ENCODE assay signal across 20 mouse cellular contexts in the genomic region with DNA sequence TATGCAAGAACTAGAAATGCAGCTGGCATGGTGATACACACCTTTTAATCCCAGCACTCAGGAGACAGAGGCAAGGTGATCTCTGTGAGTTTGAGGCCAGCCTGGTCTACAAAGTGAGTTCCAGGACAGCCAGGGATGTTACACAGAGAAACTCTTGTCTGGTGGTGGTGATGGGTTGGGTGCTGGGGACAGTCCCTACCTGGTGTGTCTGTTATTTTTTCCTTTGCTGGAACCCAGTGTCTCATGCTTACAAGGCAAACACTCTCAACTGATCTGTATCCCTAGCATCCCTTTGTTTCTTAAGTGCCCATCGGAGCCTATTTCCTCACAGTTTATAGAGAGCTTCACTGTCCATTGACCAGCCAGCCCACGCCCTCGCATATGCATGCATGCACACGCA. TPM values are rescaled to one million over a fixed set of nuclear protein-coding genes. Genes with fewer than 3 reads are reported as not detected.
DNase-seq lines count a peak whose midpoint lies in the region; ATAC-seq and TF ChIP-seq lines count a peak whose summit lies in the region.
"Had no signal": no experiment of that assay in that cellular context is flagged by ENCODE, and none has a peak within 500 bp of the region (broad histone marks: within the 10 kb centered on the region; RNA-seq: fewer than 3 reads in every experiment).

No protein-coding gene starts in this region.

- H3K4me1 ChIP-seq in spleen, adult 2 months (ENCODE audit: control insufficient read depth, insufficient read depth, insufficient read length) = peaks cover 28% of the 10 kb centered on the region; the same call in 1 of the 2 replicates
- peaks cover 27 to 70% of the 10 kb centered on the region in 2 experiments for H3K4me1 ChIP-seq in CH12.LX (ENCODE audit: control insufficient read depth in 1 of 2, insufficient read depth in 2 of 2)
- H3K4me1 ChIP-seq in lung, postnatal 0 days (ENCODE audit: insufficient read depth, low read depth, low read length) = no peaks in the 10 kb centered on the region; the same call in 1 of the 2 replicates
- H3K4me1 ChIP-seq: forebrain, embryonic 13.5 days; hindbrain, embryonic 15.5 days; intestine, embryonic 15.5 days had no signal

- no peak overlapping the region for H3K4me3 ChIP-seq in spleen, adult 2 months (ENCODE audit: extremely low read depth, insufficient read depth, insufficient read length)
- peak overlapping the region in 2 of 3 experiments; percentile 25 to 52 for H3K4me3 ChIP-seq in CH12.LX (replicated peaks in 1 of 3; ENCODE audit: low read depth in 2 of 3, low read length in 2 of 3, poor library complexity in 1 of 3)
- H3K4me3 ChIP-seq in lung, postnatal 0 days (ENCODE audit: low read depth, low read length) = no peak overlapping the region
- H3K4me3 ChIP-seq: forebrain, embryonic 10.5 days; forebrain, embryonic 13.5 days; hindbrain, embryonic 12.5 days; hindbrain, embryonic 15.5 days; intestine, embryonic 15.5 days had no signal

- no peak for TF ChIP-seq RAD21 in CH12.LX (IDR thresholded peaks at IDR 0.05; ENCODE audit: low read depth, low read length)

- no peak for DNase-seq in spleen, adult 2 months (ENCODE audit: low read depth in 1 of 2, low spot score in 2 of 2)
- DNase-seq in spleen, postnatal 10 days (ENCODE audit: low spot score in 2 of 2) = no peak
- peak; percentile 64 for DNase-seq in CH12.LX (ENCODE audit: extremely low read depth)
- peak; percentile 63 for DNase-seq in naive thymus-derived CD4-positive, alpha-beta T cell, adult 2 months (ENCODE audit: low read depth)
- no peak for DNase-seq in lung, postnatal 0 days (ENCODE audit: low spot score)
- DNase-seq in ovary, postnatal 10 days (ENCODE audit: low spot score) = no peak
- DNase-seq: adrenal gland, postnatal 10 days; adrenal gland, postnatal 36 days; cerebellum, adult 18-20 months; cerebellum, adult 9-10 months; gastrocnemius, postnatal 10 days; heart, adult 11 months had no signal

- no peak overlapping the region for H3K9ac ChIP-seq in CH12.LX (ENCODE audit: insufficient read depth, low read depth)
- no peak overlapping the region for H3K9ac ChIP-seq in lung, postnatal 0 days (replicated peaks; ENCODE audit: low read depth)
- H3K9ac ChIP-seq: forebrain, embryonic 13.5 days; hindbrain, embryonic 12.5 days; hindbrain, embryonic 15.5 days; intestine, embryonic 15.5 days had no signal

- peak overlapping the region; percentile 19; the same call in 1 of the 2 replicates for H3K27ac ChIP-seq in spleen, adult 2 months (ENCODE audit: insufficient read depth, low read length)
- peak overlapping the region; percentile 85 for H3K27ac ChIP-seq in CH12.LX (ENCODE audit: insufficient read depth, low read depth)
- H3K27ac ChIP-seq in lung, postnatal 0 days (ENCODE audit: low read length) = no peak overlapping the region
- H3K27ac ChIP-seq: forebrain, embryonic 10.5 days; forebrain, embryonic 13.5 days; hindbrain, embryonic 12.5 days; hindbrain, embryonic 15.5 days; intestine, embryonic 15.5 days had no signal

- H3K36me3 ChIP-seq in spleen, adult 2 months (ENCODE audit: control insufficient read depth, insufficient read depth, low read length) = no peaks in the 10 kb centered on the region
- H3K36me3 ChIP-seq in CH12.LX (replicated peaks in 1 of 2; ENCODE audit: control insufficient read depth in 1 of 2, insufficient read depth in 1 of 2, low read length in 1 of 2) = peaks cover 0 to 23% of the 10 kb centered on the region in 2 experiments
- H3K36me3 ChIP-seq in lung, postnatal 0 days (ENCODE audit: insufficient read depth, low read length) = no peaks in the 10 kb centered on the region
- H3K36me3 ChIP-seq: forebrain, embryonic 10.5 days; hindbrain, embryonic 12.5 days; hindbrain, embryonic 15.5 days; intestine, embryonic 15.5 days had no signal

- in situ Hi-C loops in CH12.LX (cut with MboI; ENCODE audit: low pct_ligation_motif_present, low pct_unique_long_range_greater_than_20kb, low sequenced_read_pairs) = loop anchor here (5.0 kb wide), 1 partner anchor 87 kb away; no protein-coding TSS in a partner anchor

- H3K9me3 ChIP-seq in CH12.LX (replicated peaks; ENCODE audit: low read length) = no peaks in the 10 kb centered on the region
- no peaks in the 10 kb centered on the region for H3K9me3 ChIP-seq in lung, postnatal 0 days (ENCODE audit: low read length)
- H3K9me3 ChIP-seq: forebrain, embryonic 10.5 days; forebrain, embryonic 13.5 days; hindbrain, embryonic 12.5 days; hindbrain, embryonic 15.5 days; intestine, embryonic 15.5 days had no signal

- no peak for TF ChIP-seq CTCF in spleen, adult 2 months (IDR thresholded peaks at IDR 0.05; ENCODE audit: extremely low read depth, insufficient read depth, insufficient read length, insufficient replicate concordance)
- TF ChIP-seq CTCF in CH12.LX (conservative IDR thresholded peaks at IDR 0.05 in 1 of 2, IDR thresholded peaks at IDR 0.05 in 1 of 2; ENCODE audit: low read depth in 2 of 2, low read length in 2 of 2) = no peak
- TF ChIP-seq CTCF in lung, postnatal 0 days (IDR thresholded peaks at IDR 0.05) = no peak

- H3K4me2 ChIP-seq in CH12.LX (ENCODE audit: insufficient read depth, low read depth, poor library complexity, severe bottlenecking) = peak overlapping the region; percentile 19; the same call in 1 of the 2 replicates
- no peak overlapping the region for H3K4me2 ChIP-seq in lung, postnatal 0 days (replicated peaks; ENCODE audit: low read depth, low read length)
- H3K4me2 ChIP-seq: forebrain, embryonic 13.5 days; hindbrain, embryonic 12.5 days; hindbrain, embryonic 15.5 days; intestine, embryonic 15.5 days had no signal

- no peak for TF ChIP-seq POLR2A in spleen, adult 2 months (IDR thresholded peaks at IDR 0.05; ENCODE audit: low read depth, low read length)
- no peak for TF ChIP-seq POLR2A in CH12.LX (IDR thresholded peaks at IDR 0.05; ENCODE audit: low read depth, low read length)

- ATAC-seq in lung, postnatal 0 days = no peak
- ATAC-seq: forebrain, embryonic 13.5 days; forebrain, embryonic 16.5 days; intestine, embryonic 15.5 days had no signal

- H3K27me3 ChIP-seq in spleen, adult 2 months (ENCODE audit: control insufficient read depth, insufficient read depth, low read length) = no peaks in the 10 kb centered on the region
- no peaks in the 10 kb centered on the region for H3K27me3 ChIP-seq in CH12.LX (replicated peaks)
- no peaks in the 10 kb centered on the region for H3K27me3 ChIP-seq in lung, postnatal 0 days (replicated peaks; ENCODE audit: insufficient read depth, low read length)
- H3K27me3 ChIP-seq: forebrain, embryonic 13.5 days; hindbrain, embryonic 12.5 days; hindbrain, embryonic 15.5 days; intestine, embryonic 15.5 days had no signal

- WGBS in spleen, adult 2 months = 62% methylated on average over 4 of the region's 4 CpGs
- WGBS in lung, postnatal 0 days = 90% methylated on average over 4 of the region's 4 CpGs

- dilution Hi-C loops in CH12.LX (cut with MboI; ENCODE audit: extremely low pct_ligation_motif_present, extremely low pct_unique_long_range_greater_than_20kb, low sequenced_read_pairs) = no loop called here

- TF ChIP-seq EP300 in CH12.LX (IDR thresholded peaks at IDR 0.05; ENCODE audit: low read length) = 0 out of 2 replicates have a peak, but pooled peaks have one; percentile 37
- TF ChIP-seq EP300 in lung, postnatal 0 days (IDR thresholded peaks at IDR 0.05) = no peak

- H3K79me2 ChIP-seq in CH12.LX (replicated peaks; ENCODE audit: control insufficient read depth, extremely low read depth, insufficient read depth, poor library complexity, severe bottlenecking) = peaks cover 13% of the 10 kb centered on the region

TF ChIP-seq in CH12.LX, 34 proteins besides CTCF, POLR2A, EP300 and RAD21:
- TF ChIP-seq MAZ (IDR thresholded peaks at IDR 0.05; ENCODE audit: low read depth, low read length) = no peak
- TF ChIP-seq ZC3H11A (IDR thresholded peaks at IDR 0.05; ENCODE audit: low read depth, low read length) = no peak
- no peak for TF ChIP-seq KAT2A (IDR thresholded peaks at IDR 0.05; ENCODE audit: insufficient replicate concordance, low read length)
- TF ChIP-seq BHLHE40 (IDR thresholded peaks at IDR 0.05; ENCODE audit: low read depth, low read length) = no peak; the same call in none of the 2 replicates
- TF ChIP-seq PAX5 (IDR thresholded peaks at IDR 0.05; ENCODE audit: low read length) = no peak
- 0 out of 2 replicates have a peak, but pooled peaks have one; percentile 30 for TF ChIP-seq ETS1 (conservative IDR thresholded peaks at IDR 0.05; ENCODE audit: low read depth, low read length)
- TF ChIP-seq RCOR1 (conservative IDR thresholded peaks at IDR 0.05; ENCODE audit: low read depth, low read length) = no peak
- TF ChIP-seq MXI1 (IDR thresholded peaks at IDR 0.05; ENCODE audit: low read depth, low read length) = no peak; the same call in 1 of the 2 replicates
- TF ChIP-seq MAFK (IDR thresholded peaks at IDR 0.05; ENCODE audit: insufficient replicate concordance, low read length) = no peak
- TF ChIP-seq MAX (IDR thresholded peaks at IDR 0.05; ENCODE audit: low read length) = 0 out of 2 replicates have a peak, but pooled peaks have one; percentile 53
- no peak for TF ChIP-seq ELF1 (IDR thresholded peaks at IDR 0.05; ENCODE audit: low read depth, low read length)
- 0 out of 2 replicates have a peak, but pooled peaks have one; percentile 6 for TF ChIP-seq SIN3A (IDR thresholded peaks at IDR 0.05; ENCODE audit: low read length)
- TF ChIP-seq IRF4 (IDR thresholded peaks at IDR 0.05; ENCODE audit: low read depth, low read length) = no peak
- no peak for TF ChIP-seq UBTF (IDR thresholded peaks at IDR 0.05; ENCODE audit: low read depth, low read length)

RNA-seq across cellular contexts. Expression of a gene that starts 1.1 kb away (rescaled TPM):
- 35.2 and 41.1 TPM in 2 replicates for polyA plus RNA-seq in spleen, adult 2 months (2012; rRNA removed)
- 8.7 and 9.9 TPM in 2 replicates for total RNA-seq in CH12.LX (2012; rRNA removed)
- 17.7 and 20.7 TPM in 2 replicates for total RNA-seq in CH12.LX (2014; rRNA removed)
- polyA plus RNA-seq in CH12.LX (2012; ENCODE audit: insufficient read length, low read depth) = 46.8 and 51.4 TPM in 2 replicates
- polyA plus RNA-seq in lung, postnatal 0 days (2015; fragmentation: Nextera tagmentation; extraction: Ambion mirVana) = 0.48 and 0.68 TPM in 2 replicates
- total RNA-seq: gastrocnemius, adult 18-20 months; MEL had no signal
- polyA plus RNA-seq: forebrain, embryonic 10.5 days; forebrain, embryonic 13.5 days had no signal

RNA-seq across cellular contexts. Expression of a gene that starts 51.4 kb away (rescaled TPM):
- 19.7 and 22.0 TPM in 2 replicates for polyA plus RNA-seq in spleen, adult 2 months (2012; rRNA removed)
- total RNA-seq in CH12.LX (2012; rRNA removed) = 9.5 and 10.8 TPM in 2 replicates
- total RNA-seq in CH12.LX (2014; rRNA removed) = 4.9 and 6.2 TPM in 2 replicates
- 13.0 and 13.4 TPM in 2 replicates for polyA plus RNA-seq in CH12.LX (2012; ENCODE audit: insufficient read length, low read depth)
- polyA plus RNA-seq in lung, postnatal 0 days (2015; fragmentation: Nextera tagmentation; extraction: Ambion mirVana) = 23.4 and 25.2 TPM in 2 replicates

Comparison
In these comparisons a context has a peak if more than half of its experiments do, and no peak if none do; other contexts are left out.
1. DNase-seq: peak in CH12.LX (single experiment) and naive thymus-derived CD4-positive, alpha-beta T cell, adult 2 months (single experiment); none in spleen, adult 2 months (0 of 2), spleen, postnatal 10 days (0 of 2), lung, postnatal 0 days (single experiment) and ovary, postnatal 10 days (single experiment).
2. H3K4me3 ChIP-seq: peak in CH12.LX (2 of 3); none in spleen, adult 2 months (single experiment) and lung, postnatal 0 days (single experiment).
3. RNA of a gene that starts 1.1 kb away (polyA plus RNA-seq): 46.8 to 51.4 TPM in CH12.LX and 35.2 to 41.1 TPM in spleen, adult 2 months; 0.48 to 0.68 TPM in lung, postnatal 0 days; every median in the first group is over 10 times any median in the second.